Mouse (Mus musculus) stomach, postnatal 0 days (tissue): Measurements from ENCODE around the gene Xirp2. TPM values are rescaled to one million over a fixed set of nuclear protein-coding genes. Genes with fewer than 3 reads are reported as not detected.
A peak's percentile ranks its signal among the peaks of the same experiment; 100 is the strongest.

ENCODE experiments used
- ATAC-seq: fragments of 200-750 bp; cut with Nextera tagmentation; 2 replicates; pipeline ENCODE4 v1.8.0; 2017; ENCODE audit not compliant: low FRiP score, low TSS enrichment
- DNase-seq: peaks from one replicate; pipeline ENCODE4 v3.0.0-alpha.2; 2016; ENCODE audit warnings: low spot score
- H3K27ac ChIP-seq: fragments of 300-500 bp; sonication (generic); replicated peaks from 2 replicates; pipeline ENCODE4 v1.5.1; 2014; ENCODE audit warnings: mild to moderate bottlenecking, control low read depth
- H3K27me3 ChIP-seq: fragments of 300-500 bp; sonication (generic); 2 replicates; pipeline ENCODE4 v1.6.1; 2014; ENCODE audit warnings: low read length; ENCODE audit not compliant: control insufficient read depth, insufficient read depth
- H3K36me3 ChIP-seq: fragments of 300-500 bp; sonication (generic); 2 replicates; pipeline ENCODE4 v1.6.1; 2014; ENCODE audit warnings: low read length, mixed read lengths; ENCODE audit not compliant: control insufficient read depth, insufficient read depth
- H3K4me1 ChIP-seq: fragments of 300-500 bp; sonication (generic); replicated peaks from 2 replicates; pipeline ENCODE4 v1.6.1; 2014; ENCODE audit warnings: antibody characterized with exemption; ENCODE audit not compliant: control insufficient read depth, insufficient read depth
- H3K4me2 ChIP-seq: fragments of 300-500 bp; sonication (generic); replicated peaks from 2 replicates; pipeline ENCODE4 v1.6.1; 2014; ENCODE audit warnings: low read depth, mild to moderate bottlenecking, control low read depth, moderate library complexity
- H3K4me3 ChIP-seq: fragments of 300-500 bp; sonication (generic); 2 replicates; pipeline ENCODE4 v1.5.1; 2014; ENCODE audit warnings: low read depth, low read length, control low read depth
- H3K9ac ChIP-seq: fragments of 300-500 bp; sonication (generic); 2 replicates; pipeline ENCODE4 v1.6.1; 2014; ENCODE audit warnings: mild to moderate bottlenecking, low read length, control low read depth, mixed read lengths
- H3K9me3 ChIP-seq: fragments of 300-500 bp; sonication (generic); 2 replicates; pipeline ENCODE4 v1.6.1; 2016; ENCODE audit warnings: low read length; ENCODE audit not compliant: control insufficient read depth
- CTCF ChIP-seq: IDR thresholded peaks from 2 replicates; pipeline ENCODE4 v1.5.1; 2016; ENCODE audit warnings: antibody characterized with exemption, low read depth, mild to moderate bottlenecking, moderate library complexity
- EP300 ChIP-seq: optimal IDR thresholded peaks from 2 replicates; pipeline ENCODE3; 2016; ENCODE audit warnings: antibody characterized with exemption
- WGBS: fragments of 180-500 bp; shearing (Covaris S2); extraction: QIAGEN DNeasy Blood & Tissue Kit; methylation state at CpG from one replicate; pipeline ENCODE4 v1.1.7; 2014; 5-methylcytosine and 5-hydroxymethylcytosine counted together
- polyA plus RNA-seq: library from polyadenylated mRNA; unstranded; fragments of >200 nt; fragmentation: Nextera tagmentation; extraction: Ambion mirVana; gene quantifications from 2 replicates; pipeline ENCODE4 v1.2.1, GENCODE M21; 2015

The Xirp2 gene
- polyA plus RNA-seq, 1 experiment from 2014 or later = 0.01 TPM

- under 1% methylated on average over 74 of the region's 83 CpGs for WGBS
- TF ChIP-seq CTCF (no peak; the same call in 1 of the 2 replicates), EP300 (no peak)
- DNase-seq = peak; percentile 87
- peak; percentile 97 for ATAC-seq
- no peak within 1 kb of the TSS; the same call in 1 of the 2 replicates for H3K27ac ChIP-seq
- no peaks in the 10 kb centered on the region for H3K9me3 ChIP-seq
- no peaks in the 10 kb centered on the region for H3K27me3 ChIP-seq
- H3K4me3 ChIP-seq = peak within 1 kb of the TSS; percentile 61
- H3K9ac ChIP-seq = peak within 1 kb of the TSS; percentile 57
- H3K36me3 ChIP-seq = no peaks in the 10 kb centered on the region
- peak within 1 kb of the TSS; percentile 88 for H3K4me2 ChIP-seq
- H3K4me1 ChIP-seq = no peaks in the 10 kb centered on the region; the same call in 1 of the 2 replicates
Measured at GRCm38 (mm10) chr2:67565480-67566331, 119.9 kb downstream of the Xirp2 start, which contains the start of gene B3galt1. Gene B3galt1, plus strand, starts transcription at chr2:67565871.

GRCm38 (mm10) chr2:67566566-67566965 lies 120.8 kb downstream of the Xirp2 start:
- WGBS = 2% methylated on average over 12 of the region's 12 CpGs

GRCm38 (mm10) chr2:67567141-67567680 lies 121.4 kb downstream of the Xirp2 start:
- Histone ChIP-seq H3K9me3 (no peaks in the 10 kb centered on the region), H3K36me3 (no peaks in the 10 kb centered on the region), H3K4me2 (peak overlapping the region; percentile 88), H3K27ac (no peak overlapping the region), H3K4me3 (peak overlapping the region; percentile 61), H3K4me1 (no peaks in the 10 kb centered on the region; the same call in 1 of the 2 replicates), H3K9ac (no peak overlapping the region), H3K27me3 (no peaks in the 10 kb centered on the region)
- WGBS = 20% methylated on average over 8 of the region's 8 CpGs
- no peak for ATAC-seq
- no peak for DNase-seq
- TF ChIP-seq CTCF = no peak
- TF ChIP-seq EP300 = no peak

More at GRCm38 (mm10) chr2:67566566-67566965, 120.8 kb downstream of the Xirp2 start:
- peak overlapping the region; percentile 57; the same call in 1 of the 2 replicates for H3K9ac ChIP-seq
- H3K4me2 ChIP-seq = peak overlapping the region; percentile 88
- H3K9me3 ChIP-seq = no peaks in the 10 kb centered on the region
- no peak for ATAC-seq
- H3K27me3 ChIP-seq = no peaks in the 10 kb centered on the region
- H3K4me3 ChIP-seq = peak overlapping the region; percentile 61
- no peaks in the 10 kb centered on the region; the same call in 1 of the 2 replicates for H3K4me1 ChIP-seq
- no peak for DNase-seq
- TF ChIP-seq CTCF (no peak), EP300 (no peak)
- H3K27ac ChIP-seq = no peak overlapping the region
- H3K36me3 ChIP-seq = no peaks in the 10 kb centered on the region

Other genes starting within 250 kb of the Xirp2 start
- gene Gm21830, start 32.3 kb upstream of the Xirp2 start, polyA plus RNA-seq = not detected in 2 replicates
- not detected in 2 replicates for gene Gm26727, start 12.8 kb upstream of the Xirp2 start, polyA plus RNA-seq
- 2.0 and 2.1 TPM in 2 replicates for gene B3galt1, start 119.9 kb downstream of the Xirp2 start, polyA plus RNA-seq